Comparison of ENCODE assay signal across 8 mouse cellular contexts in genomic region chr19:58911386-58911785, GRCm38 (mm10). TPM values are rescaled to one million over a fixed set of nuclear protein-coding genes. Genes with fewer than 3 reads are reported as not detected.
A peak's percentile ranks its signal among the peaks of the same experiment; 100 is the strongest.
DNase-seq lines count a peak whose midpoint lies in the region; ATAC-seq and TF ChIP-seq lines count a peak whose summit lies in the region.

No protein-coding gene starts in this region.

- H3K4me3 ChIP-seq in E14TG2a.4 (replicated peaks; ENCODE audit: low read length), result peak overlapping the region; percentile 61
- no peak overlapping the region for H3K4me3 ChIP-seq in bone marrow, adult 2 months (replicated peaks; ENCODE audit: control insufficient read depth, low read depth, low read length)
- peak overlapping the region; percentile 32 for H3K4me3 ChIP-seq in forebrain, embryonic 13.5 days
- peak overlapping the region; percentile 29 for H3K4me3 ChIP-seq in liver, postnatal 0 days (ENCODE audit: low read depth, low read length)
- no peak overlapping the region for H3K4me3 ChIP-seq in olfactory bulb, adult 2 months (ENCODE audit: insufficient read depth, low read depth, low read length)

- intact Hi-C loops in heart, postnatal 14 days (cut with DNase I), result loop anchor here (1.0 to 10.0 kb wide), 2 partner anchors 163 to 287 kb away; partner anchors contain the start of gene Shtn1

- TF ChIP-seq CTCF in E14TG2a.4 (conservative IDR thresholded peaks at IDR 0.05; ENCODE audit: low read length), result peak; percentile 79
- TF ChIP-seq CTCF in bone marrow, adult 2 months (IDR thresholded peaks at IDR 0.05; ENCODE audit: control insufficient read depth, insufficient read depth, low read length), result 0 out of 2 replicates have a peak, but pooled peaks have one; percentile 40
- peak; percentile 75 for TF ChIP-seq CTCF in liver, postnatal 0 days (IDR thresholded peaks at IDR 0.05; ENCODE audit: low read depth)
- peak; percentile 79 for TF ChIP-seq CTCF in olfactory bulb, adult 2 months (IDR thresholded peaks at IDR 0.05; ENCODE audit: insufficient read depth, low read depth, low read length)

- TF ChIP-seq POLR2A in bone marrow, adult 2 months (IDR thresholded peaks at IDR 0.05; ENCODE audit: borderline replicate concordance, control insufficient read depth, low read depth, low read length), result no peak
- TF ChIP-seq POLR2A in olfactory bulb, adult 2 months (IDR thresholded peaks at IDR 0.05; ENCODE audit: insufficient read depth, low read depth, low read length), result no peak

- H3K4me2 ChIP-seq in forebrain, embryonic 13.5 days, result peak overlapping the region; percentile 55
- peak overlapping the region; percentile 63 for H3K4me2 ChIP-seq in liver, postnatal 0 days (ENCODE audit: low read depth, low read length)

- peak; percentile 82 for ATAC-seq in forebrain, embryonic 13.5 days
- ATAC-seq in liver, postnatal 0 days, result peak; percentile 35; the same call in 1 of the 2 replicates

- no peaks in the 10 kb centered on the region for H3K36me3 ChIP-seq in E14TG2a.4 (ENCODE audit: insufficient read depth, low read length)
- H3K36me3 ChIP-seq in forebrain, embryonic 13.5 days (ENCODE audit: poor library complexity, severe bottlenecking), result no peaks in the 10 kb centered on the region
- H3K36me3 ChIP-seq in liver, postnatal 0 days (replicated peaks; ENCODE audit: insufficient read depth, low read length), result no peaks in the 10 kb centered on the region

- H3K27ac ChIP-seq in bone marrow, adult 2 months (ENCODE audit: control insufficient read depth, insufficient read depth, low read depth, low read length, poor library complexity), result no peak overlapping the region
- 0 out of 2 replicates have a peak overlapping the region, but pooled peaks have one; percentile 3 for H3K27ac ChIP-seq in forebrain, embryonic 13.5 days
- no peak overlapping the region for H3K27ac ChIP-seq in liver, postnatal 0 days (ENCODE audit: low read depth)
- no peak overlapping the region for H3K27ac ChIP-seq in olfactory bulb, adult 2 months (ENCODE audit: insufficient read depth, low read depth, low read length)

- peaks cover 39% of the 10 kb centered on the region for H3K4me1 ChIP-seq in E14TG2a.4 (replicated peaks; ENCODE audit: low read depth, low read length)
- H3K4me1 ChIP-seq in bone marrow, adult 2 months (ENCODE audit: control insufficient read depth, insufficient read depth, low read length), result no peaks in the 10 kb centered on the region; the same call in 1 of the 2 replicates
- peaks cover 17% of the 10 kb centered on the region for H3K4me1 ChIP-seq in forebrain, embryonic 13.5 days
- peaks cover 3% of the 10 kb centered on the region; the same call in 1 of the 2 replicates for H3K4me1 ChIP-seq in liver, postnatal 0 days (ENCODE audit: insufficient read depth)
- H3K4me1 ChIP-seq in olfactory bulb, adult 2 months (ENCODE audit: control insufficient read depth, insufficient read depth, low read length), result peaks cover 5% of the 10 kb centered on the region

- no peaks in the 10 kb centered on the region for H3K9me3 ChIP-seq in E14TG2a.4 (ENCODE audit: low read length)
- no peaks in the 10 kb centered on the region for H3K9me3 ChIP-seq in forebrain, embryonic 13.5 days (replicated peaks)
- no peaks in the 10 kb centered on the region for H3K9me3 ChIP-seq in liver, postnatal 0 days (ENCODE audit: low read length)

- peak; percentile 72 to 81 for DNase-seq in heart, postnatal 14 days
- DNase-seq in kidney, postnatal 4 days, result peak; percentile 89 to 91
- peak; percentile 68 for DNase-seq in liver, postnatal 0 days
- DNase-seq in thymus, postnatal 4 days, result peak; percentile 84

- peak overlapping the region; percentile 45; the same call in 1 of the 2 replicates for H3K9ac ChIP-seq in forebrain, embryonic 13.5 days
- no peak overlapping the region for H3K9ac ChIP-seq in liver, postnatal 0 days (replicated peaks)

- 11% methylated on average over 9 of the region's 9 CpGs for WGBS in bone marrow, adult 2 months
- WGBS in forebrain, embryonic 13.5 days, result 7% methylated on average over 9 of the region's 9 CpGs
- WGBS in liver, postnatal 0 days (ENCODE audit: insufficient replicate concordance), result 13% methylated on average over 9 of the region's 9 CpGs
- WGBS in olfactory bulb, adult 2 months, result 13% methylated on average over 9 of the region's 9 CpGs

- 0 out of 2 replicates have a peak, but pooled peaks cover 5% of the 10 kb centered on the region for H3K27me3 ChIP-seq in E14TG2a.4 (ENCODE audit: insufficient read depth, low read length)
- H3K27me3 ChIP-seq in forebrain, embryonic 13.5 days, result peaks cover 63% of the 10 kb centered on the region
- no peaks in the 10 kb centered on the region for H3K27me3 ChIP-seq in liver, postnatal 0 days (ENCODE audit: insufficient read depth, low read length)

- TF ChIP-seq EP300 in liver, postnatal 0 days (IDR thresholded peaks at IDR 0.05; ENCODE audit: low read depth), result no peak

RNA-seq across cellular contexts. Expression of gene Eno4, which starts 31.8 kb away (rescaled TPM):
- not detected in 2 replicates for polyA plus RNA-seq in bone marrow, adult 2 months (2011; ENCODE audit: insufficient read depth, insufficient read length, low replicate concordance, missing spikeins)
- 1.5 and 1.7 TPM in 2 replicates for polyA plus RNA-seq in forebrain, embryonic 13.5 days (2015; fragmentation: Nextera tagmentation; extraction: Ambion mirVana)
- total RNA-seq in heart, postnatal 14 days (2021), result not detected
- not detected in 2 replicates for polyA plus RNA-seq in liver, postnatal 0 days (2015; fragmentation: Nextera tagmentation; extraction: Ambion mirVana)
- polyA plus RNA-seq in olfactory bulb, adult 2 months (2012; ENCODE audit: insufficient read depth, insufficient read length, low replicate concordance, missing spikeins), result not detected in 2 replicates

RNA-seq across cellular contexts. Expression of gene Hspa12a, which starts 32.1 kb away (rescaled TPM):
- polyA plus RNA-seq in bone marrow, adult 2 months (2011; ENCODE audit: insufficient read depth, insufficient read length, low replicate concordance, missing spikeins), result 0.92 and 2.3 TPM in 2 replicates
- 18.7 and 19.0 TPM in 2 replicates for polyA plus RNA-seq in forebrain, embryonic 13.5 days (2015; fragmentation: Nextera tagmentation; extraction: Ambion mirVana)
- 10 to 100 TPM; 25.7 to 28.5 TPM for total RNA-seq in heart, postnatal 14 days (2021)
- 0.21 and 0.28 TPM in 2 replicates for polyA plus RNA-seq in liver, postnatal 0 days (2015; fragmentation: Nextera tagmentation; extraction: Ambion mirVana)
- polyA plus RNA-seq in olfactory bulb, adult 2 months (2012; ENCODE audit: insufficient read depth, insufficient read length, low replicate concordance, missing spikeins), result not detected in 2 replicates

Comparison
In these comparisons a context has a peak if more than half of its experiments do, and no peak if none do; other contexts are left out.
1. H3K4me3 ChIP-seq: peak in E14TG2a.4 (single experiment), forebrain, embryonic 13.5 days (single experiment) and liver, postnatal 0 days (single experiment); none in bone marrow, adult 2 months (single experiment) and olfactory bulb, adult 2 months (single experiment).
2. Peak in every context shown above with its lines, with median percentiles within 50 percentile points of each other: CTCF ChIP-seq and DNase-seq.